Mouse (Mus musculus) liver, embryonic 13.5 days (tissue): ENCODE data around the gene Mapk8ip3. TPM values are rescaled to one million over a fixed set of nuclear protein-coding genes. Genes with fewer than 3 reads are reported as not detected.

ENCODE experiments used
- ATAC-seq: fragments of 200-750 bp; cut with Nextera tagmentation; 2 replicates; pipeline ENCODE4 v1.8.0; 2017; ENCODE audit warnings: low read depth, mild to moderate bottlenecking, moderate number of reproducible peaks, moderate library complexity
- DNase-seq: peaks from one replicate; pipeline ENCODE4 v3.0.0; 2022
- H3K27ac ChIP-seq: fragments of 300-500 bp; sonication (generic); 2 replicates; pipeline ENCODE4 v1.5.1; 2015; ENCODE audit warnings: moderate library complexity, mild to moderate bottlenecking, inconsistent platforms
- H3K27me3 ChIP-seq: fragments of 300-500 bp; sonication (generic); 2 replicates; pipeline ENCODE4 v1.6.1; 2015; ENCODE audit warnings: mild to moderate bottlenecking, inconsistent platforms
- H3K36me3 ChIP-seq: fragments of 300-500 bp; sonication (generic); 2 replicates; pipeline ENCODE4 v1.6.1; 2015; ENCODE audit warnings: mild to moderate bottlenecking, inconsistent platforms
- H3K4me1 ChIP-seq: fragments of 300-500 bp; sonication (generic); replicated peaks from 2 replicates; pipeline ENCODE4 v1.6.1; 2015; ENCODE audit warnings: inconsistent platforms
- H3K4me2 ChIP-seq: fragments of 300-500 bp; sonication (generic); 2 replicates; pipeline ENCODE4 v1.6.1; 2015; ENCODE audit warnings: inconsistent platforms, mild to moderate bottlenecking, moderate library complexity
- H3K4me3 ChIP-seq: fragments of 300-500 bp; sonication (generic); replicated peaks from 2 replicates; pipeline ENCODE4 v1.5.1; 2015; ENCODE audit warnings: mild to moderate bottlenecking, inconsistent platforms
- H3K9ac ChIP-seq: fragments of 300-500 bp; sonication (generic); 2 replicates; pipeline ENCODE4 v1.6.1; 2015; ENCODE audit warnings: mild to moderate bottlenecking, inconsistent platforms
- H3K9me3 ChIP-seq: fragments of 300-500 bp; sonication (generic); replicated peaks from 2 replicates; pipeline ENCODE4 v1.6.1; 2016; ENCODE audit warnings: inconsistent platforms
- WGBS: fragments of 180-500 bp; shearing (Covaris S2); methylation state at CpG from one replicate; pipeline ENCODE4 v1.1.7; 2015; ENCODE audit not compliant: insufficient replicate concordance; 5-methylcytosine and 5-hydroxymethylcytosine counted together
- polyA plus RNA-seq: library from polyadenylated mRNA; unstranded; fragments of >200 nt; fragmentation: Nextera tagmentation; extraction: Ambion mirVana; gene quantifications from 2 replicates; pipeline ENCODE4 v1.2.1, GENCODE M21; 2015

Gene Mapk8ip3
- polyA plus RNA-seq, 1 experiment from 2014 or later = 8.6 TPM

- peak; percentile 95 for ATAC-seq
- DNase-seq = peak; percentile 77
- H3K27me3 ChIP-seq = no peaks in the 10 kb centered on the region
- 42% methylated on average over 6 of the region's 6 CpGs for WGBS
- peaks cover 86% of the 10 kb centered on the region for H3K36me3 ChIP-seq
- no peak overlapping the region for H3K4me3 ChIP-seq
- peak overlapping the region; percentile 42 for H3K4me2 ChIP-seq
- H3K4me1 ChIP-seq = peaks cover 67% of the 10 kb centered on the region
- H3K27ac ChIP-seq = peak overlapping the region; percentile 90
- no peaks in the 10 kb centered on the region for H3K9me3 ChIP-seq
- peak overlapping the region; percentile 59; the same call in 1 of the 2 replicates for H3K9ac ChIP-seq
Measured at GRCm38 (mm10) chr17:24858967-24859366, 77.8 kb downstream of the Mapk8ip3 start.

- H3K4me2 ChIP-seq = peak overlapping the region; percentile 42
- peak overlapping the region; percentile 90 for H3K27ac ChIP-seq
- peak overlapping the region; percentile 59 for H3K9ac ChIP-seq
Measured at GRCm38 (mm10) chr17:24857831-24858470, 78.8 kb downstream of the Mapk8ip3 start.

DNA sequence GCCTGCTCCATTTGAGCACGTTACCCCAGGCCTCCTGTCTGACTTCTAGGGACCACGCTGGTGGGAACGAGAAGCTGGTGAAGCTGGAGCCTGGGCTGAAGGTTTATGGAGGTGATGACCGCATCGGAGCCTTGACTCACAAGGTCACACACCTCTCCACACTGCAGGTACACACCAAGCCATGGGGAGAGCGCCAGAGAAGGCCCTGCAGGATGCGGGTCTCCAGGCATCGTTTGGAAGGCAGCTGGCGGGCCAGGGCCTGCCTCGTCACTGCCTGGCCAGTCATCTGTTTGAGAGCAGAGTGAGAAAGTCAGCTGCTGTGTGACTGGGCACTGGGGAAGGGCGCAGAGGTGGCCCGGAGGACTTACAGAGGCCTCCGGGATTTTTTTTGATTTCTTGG lies 80.2 kb downstream of the Mapk8ip3 start:
- H3K4me2 ChIP-seq = no peak overlapping the region
- no peaks in the 10 kb centered on the region for H3K9me3 ChIP-seq
- peak overlapping the region; percentile 90 for H3K27ac ChIP-seq
- ATAC-seq (no peak), DNase-seq (no peak)
- H3K9ac ChIP-seq = no peak overlapping the region
- no peaks in the 10 kb centered on the region for H3K27me3 ChIP-seq
- H3K4me3 ChIP-seq = no peak overlapping the region
- WGBS = 91% methylated on average over 13 of the region's 13 CpGs
- H3K36me3 ChIP-seq = peaks cover 79% of the 10 kb centered on the region
- H3K4me1 ChIP-seq = peaks cover 68% of the 10 kb centered on the region

More at GRCm38 (mm10) chr17:24857831-24858470, 78.8 kb downstream of the Mapk8ip3 start:
- Histone ChIP-seq H3K4me3 (no peak overlapping the region), H3K4me1 (peaks cover 67% of the 10 kb centered on the region), H3K9me3 (no peaks in the 10 kb centered on the region), H3K27me3 (no peaks in the 10 kb centered on the region), H3K36me3 (peaks cover 87% of the 10 kb centered on the region)
- no peak for ATAC-seq
- DNase-seq = no peak
- 73% methylated on average over 8 of the region's 8 CpGs for WGBS

GRCm38 (mm10) chr17:24855838-24856464 lies 80.8 kb downstream of the Mapk8ip3 start:
- Histone ChIP-seq H3K9ac (peak overlapping the region; percentile 31; the same call in 1 of the 2 replicates), H3K36me3 (peaks cover 73% of the 10 kb centered on the region), H3K4me2 (no peak overlapping the region), H3K27me3 (no peaks in the 10 kb centered on the region), H3K27ac (peak overlapping the region; percentile 90), H3K9me3 (no peaks in the 10 kb centered on the region), H3K4me3 (no peak overlapping the region), H3K4me1 (peaks cover 68% of the 10 kb centered on the region)
- DNase-seq = no peak
- WGBS = 78% methylated on average over 3 of the region's 3 CpGs
- no peak for ATAC-seq

DNA sequence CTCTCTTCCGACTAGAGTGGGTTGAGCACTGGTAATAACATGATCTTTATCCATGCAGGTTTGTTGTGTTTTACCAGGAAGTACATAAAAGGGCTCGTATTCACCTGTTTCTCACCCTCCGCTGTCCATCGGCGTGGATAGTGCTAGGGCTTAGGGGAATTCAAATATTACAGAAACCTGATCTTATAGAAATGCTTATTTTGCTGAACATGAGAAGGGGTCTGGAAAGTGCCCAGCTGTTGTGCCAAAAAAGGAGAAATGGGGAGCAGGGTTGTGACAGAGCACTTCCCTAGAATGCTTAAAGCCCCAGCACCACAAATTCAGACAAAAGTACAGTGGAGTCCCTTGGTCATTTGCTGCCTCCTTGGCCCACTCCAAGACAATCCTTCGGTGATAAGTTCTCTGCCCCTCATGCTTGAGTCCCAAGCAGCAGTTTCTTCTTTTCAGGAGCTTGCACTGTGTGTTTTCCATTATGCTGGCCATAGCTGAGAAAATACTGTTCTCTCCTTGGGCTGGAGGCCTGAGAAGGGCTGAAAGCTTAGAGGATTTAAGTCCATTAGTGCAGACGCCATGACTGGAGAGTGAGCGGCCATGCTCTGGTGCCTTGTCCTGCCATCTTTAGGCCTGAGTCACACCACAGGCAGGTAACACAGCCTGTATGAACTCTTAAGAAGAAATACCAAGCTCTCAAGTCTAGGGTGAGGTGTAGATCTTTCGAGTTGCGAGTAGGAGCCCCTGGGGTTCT lies 85.2 kb downstream of the Mapk8ip3 start:
- Histone ChIP-seq H3K9me3 (no peaks in the 10 kb centered on the region), H3K27me3 (no peaks in the 10 kb centered on the region), H3K27ac (peak overlapping the region; percentile 84), H3K4me1 (peaks cover 46% of the 10 kb centered on the region), H3K4me2 (peak overlapping the region; percentile 90), H3K36me3 (peaks cover 38% of the 10 kb centered on the region), H3K4me3 (peak overlapping the region; percentile 91), H3K9ac (peak overlapping the region; percentile 90)
- no peak for ATAC-seq
- DNase-seq = no peak
- WGBS = 76% methylated on average over 10 of the region's 10 CpGs

DNA sequence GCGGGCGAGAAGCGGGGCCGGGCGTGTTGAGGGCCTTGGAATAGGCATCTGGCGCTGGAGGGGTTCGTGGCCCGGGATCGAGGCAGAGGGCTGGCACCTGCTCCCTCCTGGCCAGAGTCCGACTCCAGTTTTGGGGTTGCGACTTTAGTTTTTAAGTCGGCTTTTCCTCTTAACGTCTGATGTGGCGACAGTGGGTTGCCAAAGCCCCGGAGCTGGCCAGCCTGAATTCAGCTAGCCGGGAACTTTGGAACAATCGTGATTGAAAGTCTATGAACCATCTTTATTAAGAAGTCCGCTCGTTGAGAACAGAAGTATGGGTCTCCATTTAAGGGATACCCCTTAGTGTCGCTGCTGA lies 86.0 kb downstream of the Mapk8ip3 start:
- under 1% methylated on average over 20 of the region's 20 CpGs for WGBS
- ATAC-seq = no peak
- no peaks in the 10 kb centered on the region for H3K9me3 ChIP-seq
- H3K27ac ChIP-seq = peak overlapping the region; percentile 84
- H3K9ac ChIP-seq = peak overlapping the region; percentile 90
- peak overlapping the region; percentile 90 for H3K4me2 ChIP-seq
- no peaks in the 10 kb centered on the region for H3K27me3 ChIP-seq
- H3K4me1 ChIP-seq = peaks cover 43% of the 10 kb centered on the region
- no peak for DNase-seq
- peak overlapping the region; percentile 91 for H3K4me3 ChIP-seq
- H3K36me3 ChIP-seq = peaks cover 30% of the 10 kb centered on the region

GRCm38 (mm10) chr17:24850065-24850772 lies 86.6 kb downstream of the Mapk8ip3 start, which contains the start of gene Fahd1:
Gene Fahd1, minus strand, starts transcription at chr17:24850364.
- under 1% methylated on average over 58 of the region's 58 CpGs for WGBS
- 0 out of 2 replicates have a peak, but pooled peaks cover 2% of the 10 kb centered on the region for H3K27me3 ChIP-seq
- H3K36me3 ChIP-seq = peaks cover 25% of the 10 kb centered on the region
- no peaks in the 10 kb centered on the region for H3K9me3 ChIP-seq
- H3K9ac ChIP-seq = peak within 1 kb of the TSS; percentile 96
- H3K4me3 ChIP-seq = peak within 1 kb of the TSS; percentile 91
- H3K4me2 ChIP-seq = peak within 1 kb of the TSS; percentile 90
- peak; percentile 96 for DNase-seq
- H3K27ac ChIP-seq = peak within 1 kb of the TSS; percentile 99
- ATAC-seq = peak; percentile 93
- H3K4me1 ChIP-seq = peaks cover 41% of the 10 kb centered on the region

- Histone ChIP-seq H3K27ac (peak overlapping the region; percentile 99), H3K4me2 (peak overlapping the region; percentile 85), H3K36me3 (peaks cover 22% of the 10 kb centered on the region), H3K4me1 (peaks cover 40% of the 10 kb centered on the region), H3K27me3 (0 out of 2 replicates have a peak, but pooled peaks cover 4% of the 10 kb centered on the region), H3K4me3 (peak overlapping the region; percentile 91), H3K9ac (peak overlapping the region; percentile 96), H3K9me3 (no peaks in the 10 kb centered on the region)
- DNase-seq (no peak), ATAC-seq (peak; percentile 32)
- under 1% methylated on average over 21 of the region's 21 CpGs for WGBS
Measured at GRCm38 (mm10) chr17:24849733-24850064, 87.1 kb downstream of the Mapk8ip3 start.

GRCm38 (mm10) chr17:24848600-24849031 lies 88.2 kb downstream of the Mapk8ip3 start:
- Histone ChIP-seq H3K4me1 (peaks cover 43% of the 10 kb centered on the region), H3K4me3 (peak overlapping the region; percentile 91), H3K27ac (peak overlapping the region; percentile 99), H3K4me2 (peak overlapping the region; percentile 85), H3K36me3 (peaks cover 12% of the 10 kb centered on the region), H3K27me3 (0 out of 2 replicates have a peak, but pooled peaks cover 4% of the 10 kb centered on the region), H3K9me3 (no peaks in the 10 kb centered on the region), H3K9ac (peak overlapping the region; percentile 96)
- peak; percentile 60 for ATAC-seq
- peak; percentile 68 for DNase-seq

DNA sequence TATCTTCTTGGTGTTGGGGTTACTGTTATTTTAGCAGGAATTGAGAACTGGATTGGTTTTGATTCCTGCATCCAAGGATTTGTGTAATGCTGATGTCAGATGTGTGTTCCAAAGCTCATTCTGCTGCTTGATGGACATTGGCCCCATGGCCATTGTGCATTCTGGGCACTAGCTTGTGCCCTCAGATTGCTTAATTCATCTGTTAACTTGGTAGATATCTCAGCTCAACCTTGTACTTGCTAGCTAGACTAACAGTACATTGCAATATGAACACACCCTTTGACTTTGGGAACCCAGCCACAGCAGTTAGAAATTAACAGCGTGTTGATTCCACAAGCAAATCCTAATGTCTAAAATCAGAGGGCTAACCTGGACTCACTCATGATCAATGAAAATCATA lies 89.4 kb downstream of the Mapk8ip3 start:
- no peaks in the 10 kb centered on the region for H3K9me3 ChIP-seq
- 0 out of 2 replicates have a peak, but pooled peaks cover 4% of the 10 kb centered on the region for H3K27me3 ChIP-seq
- H3K4me2 ChIP-seq = peak overlapping the region; percentile 63
- peak overlapping the region; percentile 85 for H3K27ac ChIP-seq
- peak overlapping the region; percentile 68 for H3K9ac ChIP-seq
- H3K36me3 ChIP-seq = no peaks in the 10 kb centered on the region
- WGBS = 76% methylated on average over 1 of the region's 1 CpGs
- H3K4me1 ChIP-seq = peaks cover 43% of the 10 kb centered on the region
- no peak for DNase-seq
- no peak for ATAC-seq
- peak overlapping the region; percentile 43 for H3K4me3 ChIP-seq

DNA sequence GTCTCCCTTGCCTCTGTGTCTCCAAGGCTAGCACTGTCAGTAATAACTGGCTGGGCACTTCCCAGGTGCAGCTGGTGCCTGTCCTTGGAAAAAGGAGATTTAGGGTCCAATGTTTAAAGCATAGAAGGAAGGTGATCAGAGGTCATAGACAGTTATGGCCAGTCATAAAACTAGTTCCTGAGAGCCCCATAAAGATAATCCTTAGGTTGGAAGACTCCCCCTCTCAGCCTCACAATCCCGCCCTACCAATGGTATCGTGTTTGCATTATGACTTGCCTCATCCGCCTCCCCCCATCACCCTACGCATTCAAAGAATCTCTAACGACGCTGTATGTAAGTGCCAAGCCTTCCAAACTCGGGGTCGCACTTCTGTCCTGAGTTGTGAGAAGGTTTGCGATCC lies 92.3 kb downstream of the Mapk8ip3 start:
- no peak overlapping the region for H3K4me2 ChIP-seq
- H3K4me1 ChIP-seq = peaks cover 29% of the 10 kb centered on the region
- no peaks in the 10 kb centered on the region for H3K9me3 ChIP-seq
- peaks cover 15% of the 10 kb centered on the region for H3K27me3 ChIP-seq
- WGBS = 52% methylated on average over 9 of the region's 9 CpGs
- ATAC-seq (no peak), DNase-seq (no peak)
- no peak overlapping the region for H3K4me3 ChIP-seq
- H3K27ac ChIP-seq = no peak overlapping the region; the same call in 1 of the 2 replicates
- no peak overlapping the region for H3K9ac ChIP-seq
- no peaks in the 10 kb centered on the region for H3K36me3 ChIP-seq
